Mouse (Mus musculus) G1E (cell line): ENCODE measurements at regions not wholly inside any gene's neighbourhood (a gene's known extent, or its start where the extent isn't known, plus 50 kb on each side); places are given as distances from the start of the nearest gene placed in this dataset.

Source experiments
- CTCF ChIP-seq: IDR thresholded peaks from 2 replicates; pipeline ENCODE4 v1.5.1; 2012; ENCODE audit warnings: low read depth, low read length, inconsistent platforms, mixed read lengths
- TAL1 ChIP-seq: conservative IDR thresholded peaks from 2 replicates; pipeline ENCODE4 v1.6.1; 2012; ENCODE audit warnings: low read depth, low read length, inconsistent platforms, mixed read lengths

DNA sequence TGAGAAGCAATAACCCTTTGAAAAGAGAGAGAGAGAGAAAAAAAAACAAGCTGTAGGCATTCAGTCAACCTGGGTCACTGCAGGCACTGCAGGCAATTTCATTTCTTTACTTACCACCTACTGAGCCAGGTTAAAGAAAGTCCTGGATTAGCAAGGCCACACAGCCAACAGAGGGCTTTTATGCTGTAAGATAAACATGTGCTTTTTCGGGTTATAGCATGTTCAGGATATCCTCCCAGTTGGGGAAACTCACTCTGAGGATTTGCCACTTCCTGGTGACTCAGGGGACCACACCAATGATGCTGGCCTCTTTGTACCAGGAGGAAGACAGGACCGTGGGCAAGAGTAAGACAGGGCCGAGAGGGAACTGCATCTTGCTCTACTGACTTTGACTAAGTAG is 426.6 kb upstream of the Rgma start:
- TF ChIP-seq TAL1 (no peak), CTCF (no peak)
